Mouse (Mus musculus) CH12.LX (cell line): ENCODE measurements at regions not wholly inside any gene's neighbourhood (a gene's known extent, or its start where the extent isn't known, plus 50 kb on each side); places are given as distances from the start of the nearest gene placed in this dataset.

ENCODE experiments used
- DNase-seq: peaks from one replicate; pipeline ENCODE4 v3.0.0-alpha.2; 2013; ENCODE audit errors: extremely low read depth
- H3K27ac ChIP-seq: 2 replicates; pipeline ENCODE4 v1.5.1; 2012; ENCODE audit warnings: low read depth, mild to moderate bottlenecking, control low read depth, moderate library complexity; ENCODE audit not compliant: insufficient read depth
- H3K27me3 ChIP-seq: replicated peaks from 2 replicates; pipeline ENCODE3; 2012; ENCODE audit warnings: inconsistent platforms
- H3K36me3 ChIP-seq, 2 experiments: replicated peaks in 1 of 2; 2 replicates each; pipeline versions ENCODE3 to v1.6.1; 2012; ENCODE audit warnings: inconsistent platforms in 1 of 2, low read length in 1 of 2, mild to moderate bottlenecking in 1 of 2, mixed read lengths in 1 of 2, moderate library complexity in 1 of 2; ENCODE audit not compliant: control insufficient read depth in 1 of 2, insufficient read depth in 1 of 2
- H3K4me1 ChIP-seq, 2 experiments: 2 replicates each; pipeline ENCODE4 v1.6.1; 2012; ENCODE audit warnings: inconsistent platforms in 1 of 2, moderate library complexity in 1 of 2; ENCODE audit not compliant: insufficient read depth in 2 of 2, control insufficient read depth in 1 of 2
- H3K4me2 ChIP-seq: 2 replicates; pipeline ENCODE4 v1.6.1; 2012; ENCODE audit warnings: low read depth, mild to moderate bottlenecking, control low read depth; ENCODE audit not compliant: poor library complexity, insufficient read depth, severe bottlenecking
- H3K4me3 ChIP-seq, 3 experiments: fragments of 150-350 bp in 1 of 3; sonication (generic) in 1 of 3; replicated peaks in 1 of 3; 2 replicates each; pipeline versions ENCODE3 to v1.5.1; 2011 to 2012; ENCODE audit warnings: low read depth in 2 of 3, low read length in 2 of 3, mild to moderate bottlenecking in 2 of 3, moderate library complexity in 2 of 3, control low read depth in 1 of 3, improper control_type of control experiment in 1 of 3, inconsistent platforms in 1 of 3, mixed read lengths in 1 of 3; ENCODE audit not compliant: poor library complexity in 1 of 3
- H3K79me2 ChIP-seq: replicated peaks from 2 replicates; pipeline ENCODE4 v1.6.1; 2012; ENCODE audit warnings: mild to moderate bottlenecking, moderate library complexity; ENCODE audit not compliant: control insufficient read depth, poor library complexity, insufficient read depth, severe bottlenecking; ENCODE audit errors: extremely low read depth
- H3K9ac ChIP-seq: 2 replicates; pipeline ENCODE4 v1.6.1; 2012; ENCODE audit warnings: low read depth, mild to moderate bottlenecking, control low read depth, moderate library complexity; ENCODE audit not compliant: insufficient read depth
- H3K9me3 ChIP-seq: replicated peaks from 2 replicates; pipeline ENCODE3; 2012; ENCODE audit warnings: low read length, inconsistent platforms, mixed read lengths
- BHLHE40 ChIP-seq: IDR thresholded peaks from 2 replicates; pipeline ENCODE4 v1.6.1; 2011; ENCODE audit warnings: mild to moderate bottlenecking, low read depth, low read length, improper control_type of control experiment
- CTCF ChIP-seq, 2 experiments: IDR thresholded peaks in 1 of 2; conservative IDR thresholded peaks in 1 of 2; 2 replicates each; pipeline ENCODE4 v1.5.1; 2011 to 2012; ENCODE audit warnings: low read depth in 2 of 2, low read length in 2 of 2, improper control_type of control experiment in 1 of 2, inconsistent platforms in 1 of 2, mild to moderate bottlenecking in 1 of 2, moderate library complexity in 1 of 2
- E2F4 ChIP-seq: IDR thresholded peaks from 2 replicates; pipeline ENCODE4 v1.6.1; 2011; ENCODE audit warnings: low read depth, low read length, improper control_type of control experiment; ENCODE audit not compliant: insufficient replicate concordance
- ELF1 ChIP-seq: IDR thresholded peaks from 2 replicates; pipeline ENCODE4 v1.6.1; 2014; ENCODE audit warnings: low read depth, mild to moderate bottlenecking, inconsistent platforms, low read length, improper control_type of control experiment
- ETS1 ChIP-seq: conservative IDR thresholded peaks from 2 replicates; pipeline ENCODE4 v1.6.1; 2012; ENCODE audit warnings: low read depth, mild to moderate bottlenecking, inconsistent platforms, low read length, improper control_type of control experiment, moderate library complexity
- HCFC1 ChIP-seq: IDR thresholded peaks from 2 replicates; pipeline ENCODE4 v1.6.1; 2012; ENCODE audit warnings: low read depth, mild to moderate bottlenecking, inconsistent platforms, low read length, improper control_type of control experiment
- IRF4 ChIP-seq: IDR thresholded peaks from 2 replicates; pipeline ENCODE4 v1.6.1; 2014; ENCODE audit warnings: low read depth, mild to moderate bottlenecking, inconsistent platforms, low read length, improper control_type of control experiment
- JUN ChIP-seq: IDR thresholded peaks from 2 replicates; pipeline ENCODE4 v1.6.1; 2011; ENCODE audit warnings: low read depth, mild to moderate bottlenecking, low read length, improper control_type of control experiment, moderate library complexity; ENCODE audit not compliant: insufficient read depth
- MAFK ChIP-seq: IDR thresholded peaks from 2 replicates; pipeline ENCODE4 v1.6.1; 2011; ENCODE audit warnings: low read length, improper control_type of control experiment; ENCODE audit not compliant: insufficient replicate concordance
- MAX ChIP-seq: IDR thresholded peaks from 2 replicates; pipeline ENCODE4 v1.6.1; 2011; ENCODE audit warnings: low read length, improper control_type of control experiment
- MAZ ChIP-seq: IDR thresholded peaks from 2 replicates; pipeline ENCODE4 v1.6.1; 2012; ENCODE audit warnings: low read depth, mild to moderate bottlenecking, inconsistent platforms, low read length, improper control_type of control experiment, moderate library complexity
- MEF2A ChIP-seq: IDR thresholded peaks from 2 replicates; pipeline ENCODE4 v1.6.1; 2014; ENCODE audit warnings: low read depth, mild to moderate bottlenecking, inconsistent platforms, low read length, improper control_type of control experiment, borderline replicate concordance
- MYC ChIP-seq: IDR thresholded peaks from 2 replicates; pipeline ENCODE4 v1.6.1; 2011; ENCODE audit warnings: low read depth, mild to moderate bottlenecking, improper control_type of control experiment, low read length
- NELFE ChIP-seq: IDR thresholded peaks from 2 replicates; pipeline ENCODE4 v1.6.1; 2011; ENCODE audit warnings: low read depth, low read length, improper control_type of control experiment
- NRF1 ChIP-seq: IDR thresholded peaks from 2 replicates; pipeline ENCODE4 v1.6.1; 2014; ENCODE audit warnings: low read depth, mild to moderate bottlenecking, inconsistent platforms, low read length, improper control_type of control experiment, moderate library complexity
- PAX5 ChIP-seq: IDR thresholded peaks from 2 replicates; pipeline ENCODE4 v1.6.1; 2012; ENCODE audit warnings: low read length, inconsistent platforms, mixed read lengths
- POLR2A ChIP-seq: IDR thresholded peaks from 2 replicates; pipeline ENCODE4 v1.6.1; 2011; ENCODE audit warnings: low read depth, mild to moderate bottlenecking, improper control_type of control experiment, low read length
- POLR2AphosphoS2 ChIP-seq: IDR thresholded peaks from 2 replicates; pipeline ENCODE4 v1.6.1; 2011; ENCODE audit warnings: low read depth, low read length, improper control_type of control experiment
- RCOR1 ChIP-seq: conservative IDR thresholded peaks from 2 replicates; pipeline ENCODE4 v1.6.1; 2012; ENCODE audit warnings: low read depth, mild to moderate bottlenecking, inconsistent platforms, low read length, improper control_type of control experiment
- SIN3A ChIP-seq: IDR thresholded peaks from 2 replicates; pipeline ENCODE4 v1.6.1; 2012; ENCODE audit warnings: low read length, improper control_type of control experiment, inconsistent platforms
- SMC3 ChIP-seq: IDR thresholded peaks from 2 replicates; pipeline ENCODE4 v1.6.1; 2011; ENCODE audit warnings: low read depth, low read length, improper control_type of control experiment
- TBP ChIP-seq: conservative IDR thresholded peaks from 2 replicates; pipeline ENCODE4 v1.6.1; 2011; ENCODE audit warnings: low read depth, low read length, improper control_type of control experiment
- USF2 ChIP-seq: conservative IDR thresholded peaks from 2 replicates; pipeline ENCODE4 v1.6.1; 2011; ENCODE audit warnings: low read depth, low read length, improper control_type of control experiment
- ZC3H11A ChIP-seq: IDR thresholded peaks from 2 replicates; pipeline ENCODE4 v1.6.1; 2012; ENCODE audit warnings: low read depth, mild to moderate bottlenecking, inconsistent platforms, low read length, improper control_type of control experiment
- ZKSCAN1 ChIP-seq: IDR thresholded peaks from 2 replicates; pipeline ENCODE4 v1.6.1; 2012; ENCODE audit warnings: low read depth, inconsistent platforms, low read length, improper control_type of control experiment, borderline replicate concordance
- ZMIZ1 ChIP-seq: IDR thresholded peaks from 2 replicates; pipeline ENCODE4 v1.6.1; 2012; ENCODE audit warnings: low read depth, mild to moderate bottlenecking, inconsistent platforms, low read length, improper control_type of control experiment
- ZNF384 ChIP-seq: IDR thresholded peaks from 2 replicates; pipeline ENCODE4 v1.6.1; 2012; ENCODE audit warnings: low read depth, low read length, improper control_type of control experiment, inconsistent platforms
- dilution Hi-C: fragments of 300-500 bp; cut with MboI; formaldehyde crosslinking; loops from 2 replicates; pipeline ENCODE4 v1.14.3; 2020; ENCODE audit warnings: low sequenced_read_pairs; ENCODE audit not compliant: extremely low pct_unique_long_range_greater_than_20kb, extremely low pct_ligation_motif_present
- in situ Hi-C: fragments of 300-500 bp; cut with MboI; formaldehyde crosslinking; loops from 3 replicates; pipeline ENCODE4 v1.14.3; 2019; ENCODE audit warnings: low sequenced_read_pairs, low pct_ligation_motif_present, low pct_unique_long_range_greater_than_20kb, mixed read lengths

GRCm38 (mm10) chr6:7134888-7135287 lies 179.1 kb downstream of the Sdhaf3 start:
- no peak overlapping the region for H3K27ac ChIP-seq
- DNase-seq, result no peak
- no peak overlapping the region for H3K4me2 ChIP-seq
- no peaks in the 10 kb centered on the region for H3K79me2 ChIP-seq
- no peaks in the 10 kb centered on the region for H3K27me3 ChIP-seq
- dilution Hi-C loops, result no loop called here
- in situ Hi-C loops, result no loop called here
- no peak overlapping the region for H3K4me3 ChIP-seq
- no peak for TF ChIP-seq IRF4
- TF ChIP-seq HCFC1, result no peak
- TF ChIP-seq ZC3H11A, result no peak
- TF ChIP-seq NRF1, result no peak
- no peak for TF ChIP-seq SMC3
- no peak for TF ChIP-seq USF2
- TF ChIP-seq MYC, result no peak
- no peak for TF ChIP-seq POLR2A
- no peak for TF ChIP-seq JUN
- no peak for TF ChIP-seq E2F4
- no peak for TF ChIP-seq NELFE
- TF ChIP-seq ZMIZ1, result no peak
- no peak for TF ChIP-seq MAFK
- TF ChIP-seq MAX, result no peak
- TF ChIP-seq ZKSCAN1, result no peak
- no peak for TF ChIP-seq MAZ
- TF ChIP-seq ELF1, result no peak
- 0 out of 4 replicates have a peak, but pooled peaks cover 0 to 3% of the 10 kb centered on the region in 2 experiments for H3K4me1 ChIP-seq
- H3K9me3 ChIP-seq, result no peaks in the 10 kb centered on the region
- no peak overlapping the region for H3K9ac ChIP-seq
- no peaks in the 10 kb centered on the region for H3K36me3 ChIP-seq

GRCm38 (mm10) chr6:7181711-7182110 lies 225.9 kb downstream of the Sdhaf3 start:
- no peaks in the 10 kb centered on the region for H3K9me3 ChIP-seq
- dilution Hi-C loops, result no loop called here
- TF ChIP-seq ELF1, result no peak
- TF ChIP-seq POLR2AphosphoS2, result no peak
- no peak for TF ChIP-seq USF2
- no peak for TF ChIP-seq CTCF (conservative IDR thresholded peaks at IDR 0.05 in 1 of 2, IDR thresholded peaks at IDR 0.05 in 1 of 2; ENCODE audit: low read depth in 2 of 2, low read length in 2 of 2)
- TF ChIP-seq RCOR1, result no peak
- TF ChIP-seq MYC, result no peak
- no peak for TF ChIP-seq BHLHE40
- TF ChIP-seq PAX5, result no peak
- no peak for TF ChIP-seq MEF2A
- TF ChIP-seq MAFK, result no peak
- TF ChIP-seq ZNF384, result no peak
- TF ChIP-seq TBP, result no peak
- TF ChIP-seq ETS1, result no peak
- no peak for TF ChIP-seq NELFE
- no peak for TF ChIP-seq ZMIZ1
- no peak for TF ChIP-seq IRF4
- TF ChIP-seq JUN, result no peak
- no peak for TF ChIP-seq SIN3A

More at GRCm38 (mm10) chr6:7181711-7182110, 225.9 kb downstream of the Sdhaf3 start:
- Histone ChIP-seq H3K4me2 (no peak overlapping the region), H3K4me1 (no peaks in the 10 kb centered on the region), H3K27ac (no peak overlapping the region), H3K36me3 (no peaks in the 10 kb centered on the region), H3K9ac (no peak overlapping the region), H3K27me3 (no peaks in the 10 kb centered on the region), H3K79me2 (no peaks in the 10 kb centered on the region), H3K4me3 (no peak overlapping the region)
- in situ Hi-C loops, result no loop called here
- no peak for DNase-seq
